Mouse (Mus musculus): ENCODE measurements around the gene Map2. TPM values are rescaled to one million over a fixed set of nuclear protein-coding genes. Genes with fewer than 3 reads are reported as not detected.

Map2 gene
- polyA plus RNA-seq, 1 experiment from 2014 or later, result 417 TPM

DNA sequence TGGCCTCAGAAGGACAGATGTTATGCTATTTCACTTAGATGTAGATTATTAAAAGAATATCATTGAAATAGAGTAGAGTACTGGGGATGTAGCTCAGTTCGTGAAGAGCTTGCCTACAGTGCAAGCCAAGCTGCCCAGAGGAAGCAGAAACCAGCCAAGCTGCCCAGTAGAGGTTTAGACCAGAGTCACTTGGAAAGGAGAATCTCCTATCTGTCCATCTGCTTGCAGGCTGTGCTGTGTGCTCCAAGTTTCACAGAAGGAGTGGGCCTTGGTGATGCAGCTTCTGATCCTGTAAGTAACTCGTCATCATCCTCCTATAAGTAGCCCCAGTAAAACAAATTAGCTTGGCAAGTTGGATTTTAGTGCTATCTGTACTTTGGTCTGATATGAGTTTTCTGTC is 17.8 kb downstream of the Map2 start:
- no peak overlapping the region for H3K4me3 ChIP-seq (replicated peaks; ENCODE audit: low read length)
- H3K4me1 ChIP-seq (replicated peaks; ENCODE audit: control insufficient read depth, insufficient read depth, low read length), result peaks cover 18% of the 10 kb centered on the region; the same call in 1 of the 2 replicates
- no peak overlapping the region for H3K9ac ChIP-seq
- WGBS, result 87% methylated on average over 2 of the region's 2 CpGs
- H3K36me3 ChIP-seq (replicated peaks; ENCODE audit: control insufficient read depth, insufficient read depth), result peaks cover 8% of the 10 kb centered on the region; the same call in 1 of the 2 replicates
- ATAC-seq (ENCODE audit: low FRiP score), result no peak
- H3K4me2 ChIP-seq (replicated peaks), result no peak overlapping the region
- H3K27ac ChIP-seq, result no peak overlapping the region
- H3K27me3 ChIP-seq (ENCODE audit: control insufficient read depth, insufficient read depth, low read length), result no peaks in the 10 kb centered on the region
- H3K9me3 ChIP-seq (ENCODE audit: control insufficient read depth, low read length), result no peaks in the 10 kb centered on the region
- DNase-seq (ENCODE audit: low spot score), result no peak

- H3K27ac ChIP-seq, result peak overlapping the region; percentile 56; the same call in 1 of the 2 replicates
- ATAC-seq (ENCODE audit: low FRiP score), result peak; percentile 76; the same call in 1 of the 2 replicates
- WGBS, result 27% methylated on average over 13 of the region's 13 CpGs
Observed at GRCm38 (mm10) chr1:66195040-66195726, 20.1 kb downstream of the Map2 start.

GRCm38 (mm10) chr1:66196240-66196639 is 21.2 kb downstream of the Map2 start:
- H3K27ac ChIP-seq, result no peak overlapping the region
- H3K27me3 ChIP-seq (ENCODE audit: control insufficient read depth, insufficient read depth, low read length), result no peaks in the 10 kb centered on the region
- H3K4me1 ChIP-seq (replicated peaks; ENCODE audit: control insufficient read depth, insufficient read depth, low read length), result peaks cover 18% of the 10 kb centered on the region; the same call in 1 of the 2 replicates
- H3K36me3 ChIP-seq (replicated peaks; ENCODE audit: control insufficient read depth, insufficient read depth), result peaks cover 14% of the 10 kb centered on the region
- no peaks in the 10 kb centered on the region for H3K9me3 ChIP-seq (ENCODE audit: control insufficient read depth, low read length)
- 95% methylated on average over 4 of the region's 4 CpGs for WGBS
- H3K4me3 ChIP-seq (replicated peaks; ENCODE audit: low read length), result no peak overlapping the region
- ATAC-seq (ENCODE audit: low FRiP score) (no peak), DNase-seq (ENCODE audit: low spot score) (no peak)
- H3K9ac ChIP-seq, result no peak overlapping the region
- H3K4me2 ChIP-seq (replicated peaks), result no peak overlapping the region

More at GRCm38 (mm10) chr1:66195040-66195726, 20.1 kb downstream of the Map2 start:
- H3K27me3 ChIP-seq (ENCODE audit: control insufficient read depth, insufficient read depth, low read length), result no peaks in the 10 kb centered on the region
- peak; percentile 35 for DNase-seq (ENCODE audit: low spot score)
- H3K9ac ChIP-seq, result no peak overlapping the region
- H3K4me2 ChIP-seq (replicated peaks), result no peak overlapping the region; the same call in 1 of the 2 replicates
- peaks cover 18% of the 10 kb centered on the region; the same call in 1 of the 2 replicates for H3K4me1 ChIP-seq (replicated peaks; ENCODE audit: control insufficient read depth, insufficient read depth, low read length)
- H3K4me3 ChIP-seq (replicated peaks; ENCODE audit: low read length), result no peak overlapping the region
- no peaks in the 10 kb centered on the region for H3K9me3 ChIP-seq (ENCODE audit: control insufficient read depth, low read length)
- peaks cover 14% of the 10 kb centered on the region for H3K36me3 ChIP-seq (replicated peaks; ENCODE audit: control insufficient read depth, insufficient read depth)

DNA sequence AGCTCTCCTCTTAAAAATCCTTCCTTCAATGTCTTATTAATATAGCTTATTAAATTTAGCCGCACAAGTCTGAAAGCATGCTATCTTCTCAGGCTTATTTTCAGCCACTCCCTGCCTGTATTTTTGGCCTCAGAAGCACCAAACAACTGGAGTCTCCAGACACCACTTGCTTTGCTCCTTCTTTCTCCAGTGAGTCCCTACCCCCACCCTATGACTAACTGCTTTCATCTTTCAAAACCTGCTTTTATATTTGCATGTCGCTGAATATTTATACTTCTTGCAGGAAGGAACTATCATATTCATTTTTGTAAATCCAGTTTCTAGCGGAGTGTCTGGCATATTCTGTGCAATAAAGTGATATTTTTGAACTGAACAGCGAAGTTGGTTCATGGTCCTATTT is 21.6 kb downstream of the Map2 start:
- H3K27me3 ChIP-seq (ENCODE audit: control insufficient read depth, insufficient read depth, low read length), result no peaks in the 10 kb centered on the region
- DNase-seq (ENCODE audit: low spot score), result no peak
- no peak overlapping the region for H3K4me3 ChIP-seq (replicated peaks; ENCODE audit: low read length)
- no peak for ATAC-seq (ENCODE audit: low FRiP score)
- peaks cover 16% of the 10 kb centered on the region for H3K36me3 ChIP-seq (replicated peaks; ENCODE audit: control insufficient read depth, insufficient read depth)
- no peak overlapping the region for H3K9ac ChIP-seq
- H3K27ac ChIP-seq, result no peak overlapping the region
- WGBS, result 89% methylated on average over 4 of the region's 4 CpGs
- peaks cover 18% of the 10 kb centered on the region; the same call in 1 of the 2 replicates for H3K4me1 ChIP-seq (replicated peaks; ENCODE audit: control insufficient read depth, insufficient read depth, low read length)
- no peak overlapping the region for H3K4me2 ChIP-seq (replicated peaks)
- no peaks in the 10 kb centered on the region for H3K9me3 ChIP-seq (ENCODE audit: control insufficient read depth, low read length)

GRCm38 (mm10) chr1:66205517-66205916 is 30.4 kb downstream of the Map2 start:
- ATAC-seq (ENCODE audit: low FRiP score) (no peak), DNase-seq (ENCODE audit: low spot score) (no peak)
- H3K27me3 ChIP-seq (ENCODE audit: control insufficient read depth, insufficient read depth, low read length), result no peaks in the 10 kb centered on the region
- H3K36me3 ChIP-seq (replicated peaks; ENCODE audit: control insufficient read depth, insufficient read depth), result 0 out of 2 replicates have a peak, but pooled peaks cover 5% of the 10 kb centered on the region
- H3K4me2 ChIP-seq (replicated peaks), result no peak overlapping the region
- no peak overlapping the region for H3K27ac ChIP-seq
- H3K4me3 ChIP-seq (replicated peaks; ENCODE audit: low read length), result no peak overlapping the region
- H3K9me3 ChIP-seq (ENCODE audit: control insufficient read depth, low read length), result no peaks in the 10 kb centered on the region
- peaks cover 6% of the 10 kb centered on the region; the same call in 1 of the 2 replicates for H3K4me1 ChIP-seq (replicated peaks; ENCODE audit: control insufficient read depth, insufficient read depth, low read length)
- no peak overlapping the region for H3K9ac ChIP-seq
- 86% methylated on average over 2 of the region's 2 CpGs for WGBS

DNA sequence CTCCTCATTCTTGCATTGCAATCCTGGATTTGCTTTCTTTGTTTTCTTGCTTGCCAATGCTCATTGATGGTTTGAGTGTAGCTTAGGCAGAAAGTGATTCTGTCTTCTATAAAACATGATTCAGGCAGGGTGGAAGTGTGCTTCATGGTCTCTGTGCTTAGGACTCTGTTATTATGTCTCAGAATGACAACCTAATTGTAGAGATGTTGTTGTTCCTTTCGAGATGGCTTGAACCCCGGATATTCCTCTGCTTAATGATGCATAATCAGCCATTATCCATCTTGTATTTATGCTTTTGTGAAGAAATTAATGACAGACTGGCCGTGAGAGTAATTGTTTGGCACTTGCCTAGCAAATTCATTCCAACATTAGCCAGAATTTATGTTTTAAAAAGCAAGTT is 31.8 kb downstream of the Map2 start:
- WGBS, result 37% methylated on average over 3 of the region's 3 CpGs
- DNase-seq (ENCODE audit: low spot score), result no peak
- H3K27ac ChIP-seq, result 0 out of 2 replicates have a peak overlapping the region, but pooled peaks have one; percentile 3

DNA sequence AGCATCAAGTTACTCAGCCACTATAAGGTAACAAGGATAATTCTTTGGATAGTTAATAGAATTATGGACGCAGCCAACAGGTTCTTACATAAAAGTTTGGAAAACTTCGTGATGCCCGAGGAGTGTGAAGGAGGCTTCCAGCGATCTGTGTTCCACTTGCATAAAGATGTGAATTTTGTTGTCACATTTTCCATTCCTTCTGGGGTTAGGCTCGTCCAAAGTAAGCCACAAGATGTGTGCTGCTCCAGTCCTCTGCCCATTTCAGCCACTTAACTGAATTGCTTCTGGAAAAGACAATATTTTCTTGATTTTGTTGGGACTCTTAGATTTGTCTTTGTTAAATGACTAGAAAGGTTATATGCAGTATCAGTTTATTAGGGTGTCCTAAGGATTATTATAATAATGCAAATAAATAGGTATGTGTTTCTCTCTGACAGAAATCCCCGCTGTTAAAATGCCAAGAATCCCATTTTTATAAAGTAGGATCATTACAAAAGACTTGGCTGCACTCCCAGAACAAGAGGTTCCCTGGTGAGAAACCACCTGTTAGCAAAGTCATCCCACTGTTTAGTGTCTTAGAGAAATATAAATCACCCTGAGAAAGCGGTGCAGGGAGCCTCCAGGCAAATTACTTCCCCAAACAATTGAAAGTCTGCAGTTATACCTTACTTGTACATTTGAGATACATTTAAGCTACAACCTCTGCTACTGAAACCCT is 36.2 kb downstream of the Map2 start:
- H3K27me3 ChIP-seq (ENCODE audit: control insufficient read depth, insufficient read depth, low read length), result no peaks in the 10 kb centered on the region
- 68% methylated on average over 7 of the region's 7 CpGs for WGBS
- no peak overlapping the region for H3K9ac ChIP-seq
- no peak overlapping the region for H3K4me3 ChIP-seq (replicated peaks; ENCODE audit: low read length)
- no peak overlapping the region for H3K4me2 ChIP-seq (replicated peaks)
- H3K27ac ChIP-seq, result no peak overlapping the region
- H3K9me3 ChIP-seq (ENCODE audit: control insufficient read depth, low read length), result no peaks in the 10 kb centered on the region
- peak; percentile 65 for DNase-seq (ENCODE audit: low spot score)
- peaks cover 6% of the 10 kb centered on the region for H3K4me1 ChIP-seq (replicated peaks; ENCODE audit: control insufficient read depth, insufficient read depth, low read length)
- H3K36me3 ChIP-seq (replicated peaks; ENCODE audit: control insufficient read depth, insufficient read depth), result no peaks in the 10 kb centered on the region
- no peak for ATAC-seq (ENCODE audit: low FRiP score)

More for the DNA sequence above, 31.8 kb downstream of the Map2 start:
- ATAC-seq (ENCODE audit: low FRiP score), result no peak
- H3K9ac ChIP-seq, result no peak overlapping the region
- H3K36me3 ChIP-seq (replicated peaks; ENCODE audit: control insufficient read depth, insufficient read depth), result 0 out of 2 replicates have a peak, but pooled peaks cover 1% of the 10 kb centered on the region
- H3K4me2 ChIP-seq (replicated peaks), result no peak overlapping the region
- H3K4me3 ChIP-seq (replicated peaks; ENCODE audit: low read length), result no peak overlapping the region
- H3K9me3 ChIP-seq (ENCODE audit: control insufficient read depth, low read length), result no peaks in the 10 kb centered on the region
- H3K27me3 ChIP-seq (ENCODE audit: control insufficient read depth, insufficient read depth, low read length), result no peaks in the 10 kb centered on the region
- H3K4me1 ChIP-seq (replicated peaks; ENCODE audit: control insufficient read depth, insufficient read depth, low read length), result peaks cover 12% of the 10 kb centered on the region

DNA sequence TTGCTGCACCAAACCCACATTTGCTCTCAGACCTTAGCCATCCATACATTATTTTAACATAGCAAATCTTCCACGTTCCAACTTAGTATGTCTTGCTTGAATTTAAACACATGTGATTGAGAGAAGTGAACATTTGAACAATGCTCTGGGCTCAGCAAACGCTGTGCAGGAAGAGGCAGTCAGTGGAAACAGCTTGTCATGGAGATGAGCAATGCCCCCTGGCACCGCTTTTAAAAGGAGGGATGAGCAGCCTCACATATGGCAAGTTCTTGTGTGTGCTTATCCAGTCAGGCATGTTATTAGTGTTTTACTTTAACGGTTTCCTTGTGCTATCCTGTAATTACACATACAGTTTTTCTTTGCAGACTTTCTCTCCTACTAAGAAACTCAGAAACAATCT is 46.4 kb downstream of the Map2 start:
- H3K4me1 ChIP-seq (replicated peaks; ENCODE audit: control insufficient read depth, insufficient read depth, low read length), result peaks cover 28% of the 10 kb centered on the region
- ATAC-seq (ENCODE audit: low FRiP score) (no peak), DNase-seq (ENCODE audit: low spot score) (no peak)
- 0 out of 2 replicates have a peak overlapping the region, but pooled peaks have one; percentile 20 for H3K27ac ChIP-seq
- no peaks in the 10 kb centered on the region for H3K9me3 ChIP-seq (ENCODE audit: control insufficient read depth, low read length)
- H3K4me2 ChIP-seq (replicated peaks), result no peak overlapping the region
- H3K36me3 ChIP-seq (replicated peaks; ENCODE audit: control insufficient read depth, insufficient read depth), result no peaks in the 10 kb centered on the region
- H3K9ac ChIP-seq, result no peak overlapping the region
- WGBS, result 35% methylated on average over 4 of the region's 4 CpGs
- H3K4me3 ChIP-seq (replicated peaks; ENCODE audit: low read length), result no peak overlapping the region
- no peaks in the 10 kb centered on the region for H3K27me3 ChIP-seq (ENCODE audit: control insufficient read depth, insufficient read depth, low read length)

DNA sequence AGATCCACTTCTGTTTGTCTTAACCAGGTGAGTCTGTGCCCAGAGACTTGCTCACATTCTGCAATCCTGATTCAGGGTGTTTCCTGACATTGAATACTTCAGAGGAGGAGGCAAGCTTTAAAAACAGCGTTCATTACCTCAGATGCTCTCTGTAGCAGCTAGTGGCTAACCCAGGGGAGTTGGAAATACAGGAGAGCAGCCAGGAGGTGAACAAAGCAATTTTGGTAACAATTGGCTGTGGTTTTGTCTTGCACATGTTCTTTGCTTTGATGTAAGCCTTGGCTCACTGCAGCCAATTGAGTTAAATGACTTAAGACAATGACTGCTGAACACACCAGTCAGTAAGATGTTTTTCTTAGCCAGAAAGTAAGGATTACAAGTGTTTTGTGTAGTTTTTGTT is 48.3 kb downstream of the Map2 start:
- no peaks in the 10 kb centered on the region for H3K9me3 ChIP-seq (ENCODE audit: control insufficient read depth, low read length)
- H3K36me3 ChIP-seq (replicated peaks; ENCODE audit: control insufficient read depth, insufficient read depth), result no peaks in the 10 kb centered on the region
- DNase-seq (ENCODE audit: low spot score) (no peak), ATAC-seq (ENCODE audit: low FRiP score) (no peak)
- H3K9ac ChIP-seq, result no peak overlapping the region
- H3K4me1 ChIP-seq (replicated peaks; ENCODE audit: control insufficient read depth, insufficient read depth, low read length), result peaks cover 45% of the 10 kb centered on the region
- no peak overlapping the region for H3K4me3 ChIP-seq (replicated peaks; ENCODE audit: low read length)
- 20% methylated on average over 1 of the region's 1 CpGs for WGBS
- H3K4me2 ChIP-seq (replicated peaks), result no peak overlapping the region
- no peak overlapping the region for H3K27ac ChIP-seq
- no peaks in the 10 kb centered on the region for H3K27me3 ChIP-seq (ENCODE audit: control insufficient read depth, insufficient read depth, low read length)
